Mouse (Mus musculus) retina, postnatal 1 day (tissue): ENCODE measurements around the gene Pnmal2.

Source experiments
- DNase-seq: peaks from one replicate; pipeline ENCODE4 v3.0.0-alpha.2; 2012

Pnmal2 gene

DNA sequence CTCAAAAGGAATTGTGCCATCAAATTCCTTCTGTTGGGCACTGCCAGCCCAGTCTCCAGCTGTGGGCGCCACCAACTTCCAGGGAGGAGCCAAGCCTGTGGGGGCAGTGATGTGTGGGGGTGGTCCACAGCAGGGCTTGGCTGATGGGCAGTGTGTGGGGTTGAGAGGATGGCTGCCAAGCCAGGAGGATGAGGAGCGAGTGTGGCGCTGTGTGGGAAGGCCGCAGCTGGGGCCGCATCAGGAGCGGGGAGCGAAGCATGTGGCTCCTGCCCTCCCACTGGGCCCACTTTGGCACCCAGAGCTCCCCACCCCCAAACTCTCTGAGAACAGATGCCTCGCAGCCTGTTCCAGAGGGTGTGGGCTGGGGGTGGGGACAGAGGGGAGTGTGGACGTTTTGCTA is 26.5 kb upstream of the Pnmal2 start:
- DNase-seq = no peak

DNA sequence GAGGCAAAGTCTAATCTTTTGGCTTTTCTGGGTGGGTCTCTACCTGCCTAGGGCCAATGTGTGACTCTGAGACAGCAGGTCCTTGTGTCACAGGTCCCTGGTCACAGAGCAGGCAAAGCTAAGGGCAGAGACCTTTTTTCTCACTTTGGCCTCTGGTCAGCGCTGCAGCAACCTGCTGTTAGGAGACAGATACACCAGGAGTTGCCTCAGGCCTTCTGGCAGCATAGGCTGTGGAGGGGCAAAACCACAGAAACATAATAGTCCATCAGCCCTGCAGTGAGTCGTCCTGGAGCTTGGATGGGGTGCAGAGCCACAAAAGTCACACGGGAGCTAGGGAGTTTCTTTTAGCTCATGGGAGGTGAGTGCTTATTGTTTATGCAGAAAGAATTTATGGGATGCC is 25.8 kb upstream of the Pnmal2 start:
- DNase-seq = no peak

GRCm38 (mm10) chr7:16919395-16920149 is 24.9 kb upstream of the Pnmal2 start:
- DNase-seq = no peak

DNA sequence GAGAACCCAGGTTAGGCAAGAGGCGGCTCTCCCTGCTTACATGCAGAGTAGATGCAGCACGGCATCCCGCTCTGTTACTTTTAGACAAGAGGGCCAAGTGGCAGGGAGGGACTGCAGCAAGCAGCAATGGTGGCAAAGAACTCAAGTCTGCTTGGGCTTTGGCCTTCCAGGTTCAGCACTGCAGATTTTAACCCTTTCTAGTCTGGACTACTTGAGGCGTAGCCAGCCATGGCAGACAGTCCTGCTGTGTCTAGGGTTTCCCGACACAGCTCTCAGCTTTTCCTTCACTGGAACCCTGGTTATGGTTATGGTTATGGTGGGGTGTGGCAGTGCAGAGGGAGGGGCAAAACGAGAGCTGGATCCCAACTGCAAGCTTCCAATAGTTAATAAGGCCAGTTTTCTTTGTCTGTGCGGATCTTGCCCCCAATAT is 24.3 kb upstream of the Pnmal2 start:
- no peak for DNase-seq

- peak; percentile 37 for DNase-seq
Observed at GRCm38 (mm10) chr7:16920818-16921791, 23.4 kb upstream of the Pnmal2 start.

DNA sequence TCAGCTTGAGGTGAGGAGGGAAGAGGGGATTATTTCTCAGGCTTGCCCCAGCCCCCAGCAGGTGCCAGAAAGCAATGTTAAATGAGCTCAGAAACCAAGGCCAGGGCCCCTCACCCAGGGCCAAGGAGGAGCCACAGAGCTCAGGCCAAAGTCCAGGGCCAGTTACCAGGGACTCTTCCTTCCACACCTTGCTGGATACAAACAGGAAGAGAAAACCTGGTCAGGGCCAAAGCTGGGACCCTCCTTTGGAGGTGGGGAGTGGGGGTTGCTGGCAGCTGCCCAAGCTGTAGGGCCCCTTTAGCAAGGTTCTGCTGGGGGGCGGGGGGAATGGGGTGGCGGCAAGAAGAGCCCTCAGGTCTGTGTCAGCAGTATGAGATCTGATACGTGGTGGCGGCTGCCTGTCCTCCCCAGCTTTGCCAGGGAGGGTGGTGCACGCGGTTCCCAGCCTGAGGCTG is 22.6 kb upstream of the Pnmal2 start:
- no peak for DNase-seq

- DNase-seq = no peak
Observed at GRCm38 (mm10) chr7:16922360-16922973, 22.0 kb upstream of the Pnmal2 start.

DNA sequence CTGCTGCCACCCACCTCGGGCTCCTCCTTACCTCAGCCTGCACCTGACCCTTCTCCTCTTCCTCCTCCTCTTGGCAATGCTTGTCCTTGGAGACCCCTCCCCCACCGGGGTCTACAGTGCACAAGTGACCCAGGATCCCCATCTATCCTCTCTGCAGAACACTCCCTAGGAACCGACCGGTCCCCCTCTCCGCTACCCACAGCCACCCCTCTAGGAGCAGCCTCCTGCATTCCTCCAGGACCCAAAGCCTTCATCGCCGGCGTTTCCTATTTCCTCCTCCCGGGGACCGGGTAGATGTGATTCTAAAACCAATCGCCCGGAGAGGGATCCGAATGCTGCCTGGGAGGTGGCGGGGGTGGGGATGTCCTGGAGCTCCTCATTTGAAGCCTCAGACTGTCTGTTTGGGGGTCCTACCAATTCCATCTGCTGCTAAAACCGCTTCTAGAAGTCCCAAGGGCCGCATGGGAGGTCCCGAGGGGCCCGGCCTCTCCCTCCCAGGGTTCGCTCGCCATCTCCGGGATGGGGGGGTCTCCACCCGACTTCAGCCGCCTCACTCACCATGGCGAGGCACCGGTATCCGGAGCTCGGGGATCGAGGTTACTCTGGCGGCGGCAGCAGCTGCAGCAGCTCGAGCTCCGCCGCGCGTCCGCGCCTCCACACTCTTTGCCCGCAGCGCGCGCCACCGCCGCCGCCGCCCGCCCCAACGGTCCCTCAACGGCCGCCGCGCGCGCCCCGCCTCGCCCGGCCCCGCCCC is 21.0 kb upstream of the Pnmal2 start:
- no peak for DNase-seq

DNA sequence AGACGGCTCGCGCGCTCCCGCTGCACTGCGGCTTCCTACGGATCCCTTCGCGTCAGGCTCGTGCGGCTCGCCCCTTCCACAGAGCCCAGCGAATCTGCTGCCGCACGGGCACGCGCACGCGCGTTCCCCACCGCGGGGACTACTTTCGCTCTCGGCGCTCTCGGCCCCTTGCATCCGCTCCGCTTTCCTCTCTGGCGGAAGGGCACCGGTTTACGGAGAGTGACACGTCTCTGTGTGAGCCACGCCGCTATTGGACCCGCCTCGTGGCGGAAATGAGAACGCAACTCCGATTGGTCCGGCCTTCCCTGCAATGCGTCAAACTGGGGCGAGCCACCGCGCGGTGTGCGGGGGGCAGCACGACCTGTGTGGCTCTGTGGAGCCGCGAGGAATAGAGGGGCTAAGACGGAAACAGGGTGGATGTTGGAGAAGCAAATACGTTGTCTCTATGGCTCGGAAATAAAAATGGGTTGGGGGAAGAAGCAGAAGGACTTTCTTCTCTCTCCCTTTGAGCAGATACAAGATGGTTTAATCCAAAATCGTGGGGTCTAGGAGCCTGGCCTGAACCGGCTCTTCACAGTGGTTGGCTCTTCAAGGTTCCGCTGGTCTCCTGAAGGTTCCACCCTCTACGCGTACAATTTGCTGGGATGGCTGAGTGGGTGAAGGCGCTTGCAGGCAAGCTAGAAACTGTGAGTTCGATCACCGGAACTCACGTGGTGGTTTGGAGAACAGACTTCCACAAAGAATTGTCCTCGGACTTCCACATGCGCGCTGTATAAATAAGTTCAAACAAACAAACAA is 20.2 kb upstream of the Pnmal2 start, which contains the start of gene Calm3:
Gene Calm3, minus strand, starts transcription at position 78 of the 798 bp plus-strand sequence.
- peak; percentile 100 for DNase-seq

DNA sequence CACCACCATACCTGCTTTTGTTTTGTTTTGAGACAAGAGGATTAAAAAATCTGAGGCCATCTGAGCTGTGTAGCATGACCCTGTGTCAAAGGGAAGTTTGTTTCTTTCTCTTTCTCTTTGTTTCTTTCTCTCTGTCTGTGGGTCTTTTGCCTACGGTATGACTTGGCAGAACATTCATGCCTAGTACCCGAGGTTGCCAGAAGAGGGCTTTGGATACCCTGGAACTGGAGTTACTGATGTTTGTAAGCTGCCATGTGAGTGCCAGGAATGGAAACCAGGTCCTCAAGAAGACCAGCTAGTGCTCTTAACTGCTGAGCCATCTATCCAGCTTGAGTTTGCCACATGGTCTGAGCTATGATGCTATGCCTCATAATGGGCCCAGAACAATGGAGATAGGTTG is 16.1 kb upstream of the Pnmal2 start:
- no peak for DNase-seq

GRCm38 (mm10) chr7:16930850-16931249 is 13.6 kb upstream of the Pnmal2 start:
- DNase-seq = peak; percentile 81

GRCm38 (mm10) chr7:16931968-16932627 is 12.4 kb upstream of the Pnmal2 start:
- DNase-seq = peak; percentile 93

DNA sequence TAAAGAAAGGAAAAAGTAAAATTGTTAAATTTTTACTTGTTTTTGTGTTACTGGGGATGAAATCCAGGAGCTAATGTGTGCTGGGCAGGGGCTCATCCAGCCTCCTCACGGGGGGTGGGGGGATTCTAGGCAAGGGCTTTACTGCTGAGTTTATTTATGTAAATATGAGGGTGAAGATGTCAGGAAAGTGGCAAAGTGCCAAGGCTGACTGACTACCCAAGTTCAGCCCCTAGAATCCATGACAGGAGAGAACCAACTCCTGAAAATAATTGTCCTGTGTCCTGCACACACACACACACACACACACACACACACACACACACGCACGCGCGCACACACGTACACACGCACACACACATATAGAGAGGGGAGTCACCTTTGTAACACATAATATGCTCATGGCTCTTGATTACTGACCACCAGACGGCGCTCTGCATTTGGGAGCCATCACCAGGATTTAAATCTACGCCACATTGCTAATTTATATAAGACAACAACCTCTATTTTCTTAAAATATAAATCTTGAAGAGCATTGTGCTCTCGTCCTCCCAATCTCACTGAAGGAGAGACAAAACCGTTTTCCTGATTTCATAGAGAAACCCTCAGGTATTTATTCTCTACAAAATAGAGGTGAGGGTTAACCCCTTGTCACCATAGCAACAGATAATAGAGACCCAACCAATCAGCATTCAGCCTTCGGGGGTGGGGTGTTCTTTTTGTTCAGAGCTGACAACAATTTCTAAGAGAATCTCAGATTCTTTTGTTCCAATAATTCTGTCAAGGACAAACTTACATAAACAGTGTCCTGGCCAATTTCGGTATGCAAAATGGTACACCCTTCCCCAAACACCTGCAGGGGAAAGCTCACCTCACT is 11.5 kb upstream of the Pnmal2 start:
- DNase-seq = peak; percentile 80

DNA sequence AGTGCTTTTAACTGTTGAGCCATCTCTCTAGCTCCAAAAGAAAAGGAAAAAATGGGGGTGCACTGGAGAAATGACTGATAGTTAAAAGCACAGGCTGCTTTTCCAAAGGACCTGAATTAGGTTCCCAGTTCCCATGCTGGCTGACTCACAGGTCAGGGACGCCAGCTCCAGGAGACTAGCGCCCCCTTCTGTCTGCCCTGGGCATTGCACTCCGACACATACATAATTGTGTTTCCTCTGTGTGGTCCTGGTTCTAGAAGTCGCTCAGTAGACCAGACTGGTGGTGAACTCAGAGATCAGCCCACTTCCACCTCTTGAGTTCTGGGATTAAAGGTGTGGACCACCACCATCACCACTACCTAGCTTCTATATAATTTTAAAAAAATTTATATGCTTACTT is 7.2 kb upstream of the Pnmal2 start:
- DNase-seq = no peak

DNA sequence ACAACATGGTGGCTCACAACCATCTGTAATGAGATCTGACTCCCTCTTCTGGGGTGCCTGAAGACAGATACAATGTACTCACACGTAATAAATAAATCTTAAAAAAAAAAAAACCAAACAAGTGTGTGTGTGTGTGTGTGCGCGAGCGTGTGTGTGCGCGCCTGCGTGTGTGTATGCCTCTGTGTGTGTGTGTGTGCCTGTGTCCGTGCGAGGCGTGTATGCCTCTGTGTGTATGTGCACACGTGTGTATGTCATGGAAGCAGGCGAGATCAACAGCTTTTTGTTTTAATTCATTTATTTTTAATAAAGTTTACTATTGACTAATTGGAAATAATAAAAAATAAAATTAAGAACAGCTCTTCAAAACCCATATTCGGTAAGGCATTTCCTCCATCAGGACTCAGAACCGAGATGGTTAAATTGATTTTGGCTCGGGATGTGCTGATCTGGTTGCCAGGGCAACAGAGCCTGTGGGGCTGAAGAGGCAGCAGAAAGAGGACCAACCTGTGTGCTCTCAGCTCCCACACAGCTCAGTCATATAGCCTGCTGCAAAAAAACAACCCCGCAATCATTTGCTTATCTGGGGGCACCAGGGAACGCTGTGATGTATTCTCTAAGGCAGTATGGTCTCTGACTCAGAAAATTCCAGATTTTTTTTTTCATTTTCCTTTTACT is 6.2 kb upstream of the Pnmal2 start:
- DNase-seq = peak; percentile 69

DNA sequence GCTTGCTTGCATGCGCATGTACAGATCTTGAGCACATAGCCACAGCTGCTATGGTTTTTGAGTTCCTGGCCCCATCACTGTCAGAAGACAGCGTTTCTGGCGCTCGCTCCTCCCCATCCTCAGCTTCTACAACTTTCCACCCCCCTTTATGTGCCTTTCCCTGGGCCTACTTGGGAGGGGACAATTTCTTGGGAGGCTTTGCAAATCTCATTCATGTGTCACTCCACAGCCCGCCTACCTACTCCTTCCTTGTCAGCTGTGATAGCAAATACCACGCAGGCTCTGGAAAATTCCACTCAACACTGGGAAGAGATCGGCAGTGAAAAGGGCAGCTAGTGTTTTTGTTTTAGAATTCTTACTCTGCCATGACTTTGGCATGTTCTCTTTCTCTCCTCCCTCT is 4.2 kb upstream of the Pnmal2 start:
- no peak for DNase-seq

GRCm38 (mm10) chr7:16942861-16943260 is 1.6 kb upstream of the Pnmal2 start:
- no peak for DNase-seq

- DNase-seq = no peak
Observed at GRCm38 (mm10) chr7:16944808-16945315, 380 bp downstream of the Pnmal2 start.

- no peak for DNase-seq
Observed at GRCm38 (mm10) chr7:16945419-16945818, 937 bp downstream of the Pnmal2 start.
